Mouse (Mus musculus): ENCODE measurements around the gene Mrpl54. TPM values are rescaled to one million over a fixed set of nuclear protein-coding genes. Genes with fewer than 3 reads are reported as not detected.

The Mrpl54 gene
- polyA plus RNA-seq, 1 experiment from 2014 or later, result 246 TPM

GRCm38 (mm10) chr10:81249442-81249841, 17.3 kb downstream of the Mrpl54 start:
- no peaks in the 10 kb centered on the region for H3K4me1 ChIP-seq (ENCODE audit: control insufficient read depth, insufficient read depth, low read length)
- WGBS, result 81% methylated on average over 8 of the region's 8 CpGs
- H3K27me3 ChIP-seq (ENCODE audit: control insufficient read depth, insufficient read depth, low read length), result peaks cover 13% of the 10 kb centered on the region
- no peak for ATAC-seq (ENCODE audit: insufficient number of reproducible peaks, insufficient read depth, low FRiP score, low read depth)
- no peak overlapping the region for H3K4me2 ChIP-seq (replicated peaks; ENCODE audit: low read depth, low read length)
- no peaks in the 10 kb centered on the region for H3K36me3 ChIP-seq (ENCODE audit: control insufficient read depth, insufficient read depth, low read length)
- H3K27ac ChIP-seq (ENCODE audit: low read length), result no peak overlapping the region
- H3K4me3 ChIP-seq (ENCODE audit: low read depth, low read length), result no peak overlapping the region
- no peaks in the 10 kb centered on the region for H3K9me3 ChIP-seq (ENCODE audit: control insufficient read depth, low read depth, low read length)
- no peak overlapping the region for H3K9ac ChIP-seq (replicated peaks; ENCODE audit: low read depth, low read length)

GRCm38 (mm10) chr10:81247804-81248203, 18.9 kb downstream of the Mrpl54 start:
- H3K27ac ChIP-seq (ENCODE audit: low read length), result no peak overlapping the region
- no peaks in the 10 kb centered on the region for H3K36me3 ChIP-seq (ENCODE audit: control insufficient read depth, insufficient read depth, low read length)
- ATAC-seq (ENCODE audit: insufficient number of reproducible peaks, insufficient read depth, low FRiP score, low read depth), result no peak
- no peaks in the 10 kb centered on the region for H3K4me1 ChIP-seq (ENCODE audit: control insufficient read depth, insufficient read depth, low read length)
- peaks cover 9% of the 10 kb centered on the region for H3K27me3 ChIP-seq (ENCODE audit: control insufficient read depth, insufficient read depth, low read length)
- WGBS, result 92% methylated on average over 2 of the region's 2 CpGs
- no peak overlapping the region for H3K9ac ChIP-seq (replicated peaks; ENCODE audit: low read depth, low read length)
- H3K4me3 ChIP-seq (ENCODE audit: low read depth, low read length), result no peak overlapping the region
- no peaks in the 10 kb centered on the region for H3K9me3 ChIP-seq (ENCODE audit: control insufficient read depth, low read depth, low read length)
- no peak overlapping the region for H3K4me2 ChIP-seq (replicated peaks; ENCODE audit: low read depth, low read length)

GRCm38 (mm10) chr10:81245166-81245565, 21.6 kb downstream of the Mrpl54 start:
- Histone ChIP-seq H3K9ac (replicated peaks; ENCODE audit: low read depth, low read length) (no peak overlapping the region), H3K36me3 (ENCODE audit: control insufficient read depth, insufficient read depth, low read length) (no peaks in the 10 kb centered on the region), H3K9me3 (ENCODE audit: control insufficient read depth, low read depth, low read length) (no peaks in the 10 kb centered on the region), H3K4me3 (ENCODE audit: low read depth, low read length) (no peak overlapping the region), H3K4me2 (replicated peaks; ENCODE audit: low read depth, low read length) (no peak overlapping the region), H3K4me1 (ENCODE audit: control insufficient read depth, insufficient read depth, low read length) (no peaks in the 10 kb centered on the region), H3K27ac (ENCODE audit: low read length) (no peak overlapping the region), H3K27me3 (ENCODE audit: control insufficient read depth, insufficient read depth, low read length) (0 out of 2 replicates have a peak, but pooled peaks cover 2% of the 10 kb centered on the region)
- ATAC-seq (ENCODE audit: insufficient number of reproducible peaks, insufficient read depth, low FRiP score, low read depth), result no peak
- WGBS, result 91% methylated on average over 6 of the region's 6 CpGs

GRCm38 (mm10) chr10:81244595-81244994, 22.1 kb downstream of the Mrpl54 start:
- WGBS, result 13% methylated on average over 17 of the region's 17 CpGs
- H3K4me2 ChIP-seq (replicated peaks; ENCODE audit: low read depth, low read length), result no peak overlapping the region
- H3K9ac ChIP-seq (replicated peaks; ENCODE audit: low read depth, low read length), result no peak overlapping the region
- peak; percentile 59; the same call in 1 of the 2 replicates for ATAC-seq (ENCODE audit: insufficient number of reproducible peaks, insufficient read depth, low FRiP score, low read depth)
- H3K27me3 ChIP-seq (ENCODE audit: control insufficient read depth, insufficient read depth, low read length), result peaks cover 6% of the 10 kb centered on the region; the same call in 1 of the 2 replicates
- H3K36me3 ChIP-seq (ENCODE audit: control insufficient read depth, insufficient read depth, low read length), result no peaks in the 10 kb centered on the region
- no peaks in the 10 kb centered on the region for H3K9me3 ChIP-seq (ENCODE audit: control insufficient read depth, low read depth, low read length)
- no peak overlapping the region for H3K27ac ChIP-seq (ENCODE audit: low read length)
- H3K4me1 ChIP-seq (ENCODE audit: control insufficient read depth, insufficient read depth, low read length), result no peaks in the 10 kb centered on the region
- no peak overlapping the region for H3K4me3 ChIP-seq (ENCODE audit: low read depth, low read length)

- Histone ChIP-seq H3K4me2 (replicated peaks; ENCODE audit: low read depth, low read length) (no peak overlapping the region), H3K27ac (ENCODE audit: low read length) (no peak overlapping the region), H3K4me3 (ENCODE audit: low read depth, low read length) (no peak overlapping the region), H3K9ac (replicated peaks; ENCODE audit: low read depth, low read length) (no peak overlapping the region), H3K27me3 (ENCODE audit: control insufficient read depth, insufficient read depth, low read length) (peaks cover 9% of the 10 kb centered on the region; the same call in 1 of the 2 replicates), H3K9me3 (ENCODE audit: control insufficient read depth, low read depth, low read length) (no peaks in the 10 kb centered on the region), H3K36me3 (ENCODE audit: control insufficient read depth, insufficient read depth, low read length) (no peaks in the 10 kb centered on the region), H3K4me1 (ENCODE audit: control insufficient read depth, insufficient read depth, low read length) (no peaks in the 10 kb centered on the region)
- ATAC-seq (ENCODE audit: insufficient number of reproducible peaks, insufficient read depth, low FRiP score, low read depth), result 0 out of 2 replicates have a peak, but pooled peaks have one; percentile 17
- WGBS, result 80% methylated on average over 4 of the region's 4 CpGs
Observed at GRCm38 (mm10) chr10:81244146-81244545, 22.6 kb downstream of the Mrpl54 start.

- H3K4me1 ChIP-seq (ENCODE audit: control insufficient read depth, insufficient read depth, low read length), result no peaks in the 10 kb centered on the region
- no peaks in the 10 kb centered on the region for H3K36me3 ChIP-seq (ENCODE audit: control insufficient read depth, insufficient read depth, low read length)
- H3K9me3 ChIP-seq (ENCODE audit: control insufficient read depth, low read depth, low read length), result no peaks in the 10 kb centered on the region
- no peak overlapping the region for H3K4me2 ChIP-seq (replicated peaks; ENCODE audit: low read depth, low read length)
- H3K27me3 ChIP-seq (ENCODE audit: control insufficient read depth, insufficient read depth, low read length), result peaks cover 9% of the 10 kb centered on the region; the same call in 1 of the 2 replicates
- ATAC-seq (ENCODE audit: insufficient number of reproducible peaks, insufficient read depth, low FRiP score, low read depth), result no peak
- 89% methylated on average over 16 of the region's 16 CpGs for WGBS
- no peak overlapping the region for H3K4me3 ChIP-seq (ENCODE audit: low read depth, low read length)
- H3K27ac ChIP-seq (ENCODE audit: low read length), result no peak overlapping the region
- H3K9ac ChIP-seq (replicated peaks; ENCODE audit: low read depth, low read length), result no peak overlapping the region
Observed at GRCm38 (mm10) chr10:81242021-81242420, 24.7 kb downstream of the Mrpl54 start.

GRCm38 (mm10) chr10:81240876-81241275, 25.9 kb downstream of the Mrpl54 start:
- 27% methylated on average over 13 of the region's 13 CpGs for whole genome bisulfite sequencing
- no peak overlapping the region for H3K9ac ChIP-seq (replicated peaks; ENCODE audit: low read depth, low read length)
- H3K27me3 ChIP-seq (ENCODE audit: control insufficient read depth, insufficient read depth, low read length), result peaks cover 9% of the 10 kb centered on the region; the same call in 1 of the 2 replicates
- no peak overlapping the region for H3K4me2 ChIP-seq (replicated peaks; ENCODE audit: low read depth, low read length)
- no peak overlapping the region for H3K27ac ChIP-seq (ENCODE audit: low read length)
- H3K36me3 ChIP-seq (ENCODE audit: control insufficient read depth, insufficient read depth, low read length), result no peaks in the 10 kb centered on the region
- no peak overlapping the region for H3K4me3 ChIP-seq (ENCODE audit: low read depth, low read length)
- no peaks in the 10 kb centered on the region for H3K9me3 ChIP-seq (ENCODE audit: control insufficient read depth, low read depth, low read length)
- H3K4me1 ChIP-seq (ENCODE audit: control insufficient read depth, insufficient read depth, low read length), result no peaks in the 10 kb centered on the region
- ATAC-seq (ENCODE audit: insufficient number of reproducible peaks, insufficient read depth, low FRiP score, low read depth), result no peak

GRCm38 (mm10) chr10:81238618-81239017, 28.1 kb downstream of the Mrpl54 start:
- no peaks in the 10 kb centered on the region for H3K36me3 ChIP-seq (ENCODE audit: control insufficient read depth, insufficient read depth, low read length)
- 0 out of 2 replicates have a peak, but pooled peaks cover 1% of the 10 kb centered on the region for H3K4me1 ChIP-seq (ENCODE audit: control insufficient read depth, insufficient read depth, low read length)
- WGBS, result 64% methylated on average over 2 of the region's 2 CpGs
- no peak overlapping the region for H3K27ac ChIP-seq (ENCODE audit: low read length)
- no peak for ATAC-seq (ENCODE audit: insufficient number of reproducible peaks, insufficient read depth, low FRiP score, low read depth)
- H3K4me3 ChIP-seq (ENCODE audit: low read depth, low read length), result no peak overlapping the region
- no peak overlapping the region for H3K4me2 ChIP-seq (replicated peaks; ENCODE audit: low read depth, low read length)
- H3K27me3 ChIP-seq (ENCODE audit: control insufficient read depth, insufficient read depth, low read length), result peaks cover 9% of the 10 kb centered on the region; the same call in 1 of the 2 replicates
- H3K9me3 ChIP-seq (ENCODE audit: control insufficient read depth, low read depth, low read length), result no peaks in the 10 kb centered on the region
- H3K9ac ChIP-seq (replicated peaks; ENCODE audit: low read depth, low read length), result no peak overlapping the region

Measured in stomach, embryonic 14.5 days (tissue).